Mouse (Mus musculus) lung, postnatal 36 days (tissue): ENCODE results near the gene Pyroxd1.
"Not testable (repeated sequence)": the region's sequence is repeated elsewhere in the genome, so short reads cannot be mapped to it uniquely, and the experiment has no call there.

Source experiments
- DNase-seq: peaks from one replicate; pipeline ENCODE4 v3.0.0; 2022; ENCODE audit warnings: mixed read lengths

The Pyroxd1 gene

DNA sequence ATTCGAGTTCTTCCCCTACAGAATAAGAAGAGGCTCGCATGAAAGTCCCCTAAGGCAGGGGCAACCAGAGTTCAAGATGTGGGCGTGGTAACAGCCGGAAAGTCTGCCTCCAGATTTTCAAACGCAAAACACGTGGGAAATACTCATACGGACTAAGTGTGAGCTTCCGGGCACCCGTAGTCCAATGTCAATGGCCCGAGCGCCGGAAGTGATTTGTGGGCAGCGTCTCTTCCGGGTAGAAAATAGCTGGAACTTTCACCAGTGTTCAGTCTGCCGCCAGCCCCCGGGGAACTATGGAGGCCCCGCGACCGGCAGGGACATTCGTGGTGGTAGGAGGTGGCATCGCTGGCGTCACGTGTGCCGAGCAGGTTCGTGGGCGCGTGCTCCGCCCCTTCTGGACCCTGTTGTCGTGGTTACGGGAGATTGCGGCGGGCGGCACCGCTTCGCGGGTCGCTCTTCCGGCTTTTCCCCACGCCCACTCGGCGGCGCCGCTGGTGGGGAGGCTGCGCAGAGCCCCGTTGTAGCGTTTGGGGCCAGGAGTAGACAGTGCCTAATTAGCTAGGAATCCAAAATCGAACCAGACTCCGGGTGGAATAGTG, at the start of gene Pyroxd1:
Gene Pyroxd1, plus strand, starts transcription at position 215 of the 599 bp plus-strand sequence.
- DNase-seq: peak; percentile 92

DNA sequence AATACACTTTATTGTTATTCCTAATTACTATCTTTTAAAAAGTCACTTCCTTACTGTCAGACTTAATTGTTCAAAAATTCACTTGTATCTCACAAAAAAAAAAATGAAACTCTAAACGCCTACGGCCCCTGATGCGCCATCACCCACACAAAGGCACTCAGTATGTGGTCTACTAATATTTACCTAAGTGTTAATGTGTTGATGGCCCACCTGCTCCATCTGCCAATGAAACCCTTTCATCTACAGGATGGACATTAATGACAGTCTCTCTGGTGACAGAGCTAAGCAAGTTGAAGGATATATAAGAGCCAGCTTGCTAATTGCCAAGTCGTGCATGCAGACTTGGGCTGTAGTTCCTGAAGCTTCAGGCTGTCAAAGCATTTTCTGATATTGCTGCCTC, 47.4 kb upstream of the Pyroxd1 start, which contains the start of gene Iapp:
Gene Iapp, plus strand, starts transcription at position 326 of the 400 bp plus-strand sequence.
- DNase-seq: no peak

DNA sequence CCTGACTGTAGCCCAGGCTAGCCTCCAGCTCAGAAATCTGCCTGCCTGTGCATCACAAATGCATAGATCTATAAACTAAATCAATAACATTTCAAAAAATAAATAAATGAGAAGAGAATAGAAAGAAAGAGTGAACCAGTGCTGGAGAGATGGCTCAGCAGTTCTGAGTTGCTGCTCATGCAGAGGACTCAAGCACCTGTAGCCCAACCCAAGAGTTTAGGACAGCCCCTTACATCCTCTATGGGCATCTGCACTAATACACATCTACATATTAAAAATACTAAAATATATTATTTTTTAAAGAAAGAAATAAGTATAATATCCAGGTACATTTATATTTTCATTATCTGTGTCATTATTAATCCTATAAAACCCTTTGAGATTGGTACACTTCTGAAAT, 40.4 kb upstream of the Pyroxd1 start:
- no peak for DNase-seq

DNA sequence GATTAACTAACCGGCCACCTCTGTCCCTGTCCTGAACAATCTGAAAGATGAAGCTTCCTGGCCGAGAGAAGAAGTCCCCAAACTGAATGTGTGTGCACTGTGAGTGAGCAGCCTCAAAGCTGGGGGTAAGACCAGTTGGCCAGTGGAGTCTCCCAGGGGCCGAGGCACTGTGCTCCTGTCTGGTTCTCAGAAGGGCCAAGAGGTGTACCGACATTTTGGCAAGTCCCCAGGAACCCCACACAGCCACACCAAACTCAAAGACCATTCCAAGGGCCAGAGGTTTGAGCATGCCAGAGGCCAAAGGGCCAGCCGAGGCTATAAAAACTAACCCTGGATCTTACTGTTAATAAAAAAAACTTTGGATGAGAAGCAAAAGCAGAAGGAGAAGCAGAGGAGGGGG, 31.2 kb upstream of the Pyroxd1 start:
- no peak for DNase-seq

DNA sequence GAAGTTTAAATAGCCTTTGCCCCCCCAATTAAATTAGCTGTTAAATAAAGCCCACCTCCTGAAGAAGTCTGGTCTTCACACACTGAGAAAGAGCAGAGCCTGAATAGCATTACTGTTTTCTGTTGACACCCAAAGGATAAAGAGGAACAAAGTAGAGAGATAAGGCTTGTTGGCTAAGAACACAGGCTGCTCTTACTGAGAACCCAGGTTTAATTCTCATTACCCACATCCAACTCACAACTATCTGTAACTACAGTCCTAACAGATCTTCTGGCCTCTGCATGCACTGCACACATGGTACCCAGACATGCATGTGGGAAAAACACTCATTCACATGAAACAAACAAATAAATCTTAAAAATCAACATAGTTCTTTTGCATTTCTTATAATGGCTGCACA, 28.3 kb upstream of the Pyroxd1 start:
- DNase-seq: no peak

DNA sequence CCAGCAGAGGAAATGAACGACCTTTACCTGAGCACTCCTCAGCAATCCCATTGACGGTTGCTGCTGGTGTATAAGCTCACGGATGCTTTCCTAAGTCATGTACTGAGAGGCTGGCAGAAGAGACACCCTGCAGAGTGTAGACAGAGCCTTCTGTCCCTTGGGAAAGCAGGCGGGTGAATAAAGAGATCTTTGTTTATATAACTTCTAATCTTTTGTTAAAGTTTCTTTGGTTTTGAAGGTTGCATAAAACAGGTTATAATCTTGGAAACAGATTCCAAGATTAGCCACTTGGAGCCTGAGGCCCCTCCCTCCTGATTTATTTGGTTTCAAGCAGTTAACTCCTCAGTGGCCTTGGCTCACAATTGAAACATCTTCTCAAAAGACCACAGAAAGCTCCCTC, 22.6 kb upstream of the Pyroxd1 start, which contains the start of gene Slco1a5:
Gene Slco1a5, minus strand, starts transcription at position 101 of the 400 bp plus-strand sequence.
- DNase-seq: no peak

DNA sequence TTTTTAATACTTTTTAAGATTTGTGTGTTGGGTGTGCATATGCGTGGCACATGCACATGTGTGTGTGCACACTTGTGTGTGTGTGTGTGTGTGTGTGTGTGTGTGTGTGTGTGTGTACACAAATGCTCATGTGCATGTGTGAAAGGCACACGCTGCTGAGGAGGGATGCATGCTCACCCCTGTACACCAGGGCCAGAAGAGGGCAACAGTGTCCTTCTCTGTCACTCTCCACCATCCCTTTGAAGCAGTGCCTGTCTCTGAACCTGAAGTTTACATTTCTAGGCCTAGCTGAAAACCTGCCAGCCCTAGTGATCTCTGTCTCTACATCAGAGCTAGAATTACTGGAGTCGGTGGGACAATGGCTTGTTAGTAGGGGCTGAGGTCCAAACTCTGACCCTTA, 18.9 kb upstream of the Pyroxd1 start:
- no peak for DNase-seq

DNA sequence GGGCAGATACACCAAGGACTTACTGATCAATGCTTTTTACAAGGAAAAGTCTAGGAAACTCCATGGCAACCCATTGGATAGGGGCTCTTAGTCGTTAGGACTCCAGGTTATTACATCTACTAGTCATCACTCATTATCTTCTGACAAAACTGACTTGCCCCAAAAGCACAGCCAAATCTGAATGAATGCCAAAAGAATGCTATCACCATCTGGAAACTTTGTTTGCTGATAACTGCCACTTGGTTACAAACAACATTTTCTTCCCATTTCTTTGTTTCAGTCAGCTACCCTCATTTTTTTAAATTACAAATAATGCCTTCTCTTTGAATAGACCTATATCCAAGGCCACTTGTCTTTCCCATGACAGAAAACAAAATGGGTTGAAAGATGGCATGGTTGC, 16.3 kb upstream of the Pyroxd1 start:
- no peak for DNase-seq

DNA sequence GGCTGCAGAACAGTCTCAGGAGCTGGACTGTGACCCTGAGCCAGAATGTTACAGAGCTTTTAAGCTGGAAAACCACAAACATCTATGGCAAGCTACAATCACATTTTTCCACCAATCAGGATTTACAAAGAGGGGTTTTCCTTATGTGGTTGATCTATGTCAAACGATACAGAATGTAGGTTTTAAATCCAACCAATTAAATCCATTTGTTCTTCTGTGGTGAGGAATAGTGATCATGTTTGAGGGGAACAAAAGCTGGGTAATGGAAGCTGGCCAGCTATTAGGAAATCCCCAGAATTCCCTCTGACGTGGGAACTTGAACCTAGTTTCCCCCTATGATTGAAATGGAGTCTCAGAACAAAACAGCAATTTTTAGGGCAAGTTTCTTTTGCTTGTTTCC, 6.5 kb upstream of the Pyroxd1 start:
- DNase-seq: no peak

DNA sequence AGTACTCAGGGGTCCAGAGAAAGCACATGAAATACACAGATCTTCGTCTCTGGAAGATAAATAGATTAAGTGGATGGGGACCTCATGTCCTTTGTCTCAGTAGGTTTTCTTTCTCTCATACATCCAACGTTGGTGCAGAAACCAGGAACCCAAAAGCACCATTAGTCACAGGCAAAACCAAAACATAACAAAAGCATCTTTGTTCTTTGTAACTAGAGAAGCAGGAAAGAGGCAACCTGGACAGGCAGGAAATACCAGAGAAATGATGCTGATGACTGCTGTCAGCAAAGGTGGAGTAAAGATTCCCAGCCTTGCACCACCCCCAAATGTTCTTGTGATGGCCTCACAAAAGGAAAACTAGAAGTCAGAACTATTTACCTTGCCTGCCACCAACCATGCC, 5.9 kb upstream of the Pyroxd1 start:
- DNase-seq: no peak

DNA sequence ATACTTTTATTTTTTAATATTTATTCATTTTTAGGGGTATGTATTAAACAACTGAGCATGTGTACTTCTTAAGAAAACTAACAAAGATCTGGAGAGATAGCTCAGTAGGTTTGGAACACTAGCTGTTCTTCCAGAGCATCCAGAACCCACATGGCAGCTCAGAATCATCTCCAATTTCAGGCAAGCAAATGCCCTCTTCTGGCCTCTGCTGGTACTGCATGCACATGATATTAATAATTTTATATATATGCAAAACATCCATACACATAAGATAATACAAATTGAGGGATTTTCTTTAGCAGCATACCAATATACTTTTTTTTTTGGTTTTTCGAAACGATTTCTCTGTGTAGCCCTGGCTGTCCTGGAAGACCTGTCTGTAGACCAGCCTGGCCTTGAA, 1.9 kb upstream of the Pyroxd1 start:
- peak; percentile 76 for DNase-seq

DNA sequence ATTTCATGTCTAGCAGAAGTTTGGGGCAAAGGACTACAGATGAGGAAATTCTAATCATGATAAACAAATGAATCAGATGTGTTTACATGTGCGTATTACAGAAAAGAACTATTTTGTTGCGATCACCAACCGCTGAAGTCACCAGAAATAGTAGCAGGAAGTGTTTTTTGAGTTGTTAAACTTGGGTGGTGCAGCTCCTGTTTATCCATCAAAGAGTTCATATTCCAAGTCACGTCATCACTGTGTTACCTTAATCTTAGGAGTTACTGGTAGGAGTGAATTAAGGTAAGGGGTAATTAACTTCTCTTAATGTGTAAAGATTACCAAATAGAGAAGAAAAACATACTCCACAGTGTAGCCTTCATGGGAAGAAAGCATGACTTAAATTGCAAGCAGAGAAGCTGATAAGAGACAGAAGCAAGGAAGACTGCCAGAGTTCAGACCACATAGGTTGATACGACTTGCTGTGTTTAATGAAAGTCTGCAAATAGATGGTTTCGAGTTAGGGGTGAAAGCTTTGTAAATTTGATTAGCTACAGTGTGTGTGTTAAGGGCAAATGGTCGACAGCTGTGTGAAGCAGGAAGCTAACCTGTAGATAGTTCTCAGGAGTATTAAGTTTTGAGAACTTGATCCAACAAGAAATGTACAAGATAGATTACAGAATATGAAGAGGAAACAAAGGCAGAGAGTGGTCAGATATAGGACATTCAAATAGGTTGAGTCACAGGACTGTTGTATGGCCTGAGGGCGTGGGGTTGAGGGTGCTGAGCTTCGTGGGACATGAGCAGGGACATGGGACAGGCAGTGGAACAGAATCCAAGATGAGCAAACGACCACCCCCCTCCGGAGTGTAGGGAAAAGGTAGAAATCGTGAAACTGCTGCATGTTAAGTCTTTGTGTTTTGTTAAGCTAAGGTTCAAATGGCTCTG, 992 bp downstream of the Pyroxd1 start:
- DNase-seq: no peak

DNA sequence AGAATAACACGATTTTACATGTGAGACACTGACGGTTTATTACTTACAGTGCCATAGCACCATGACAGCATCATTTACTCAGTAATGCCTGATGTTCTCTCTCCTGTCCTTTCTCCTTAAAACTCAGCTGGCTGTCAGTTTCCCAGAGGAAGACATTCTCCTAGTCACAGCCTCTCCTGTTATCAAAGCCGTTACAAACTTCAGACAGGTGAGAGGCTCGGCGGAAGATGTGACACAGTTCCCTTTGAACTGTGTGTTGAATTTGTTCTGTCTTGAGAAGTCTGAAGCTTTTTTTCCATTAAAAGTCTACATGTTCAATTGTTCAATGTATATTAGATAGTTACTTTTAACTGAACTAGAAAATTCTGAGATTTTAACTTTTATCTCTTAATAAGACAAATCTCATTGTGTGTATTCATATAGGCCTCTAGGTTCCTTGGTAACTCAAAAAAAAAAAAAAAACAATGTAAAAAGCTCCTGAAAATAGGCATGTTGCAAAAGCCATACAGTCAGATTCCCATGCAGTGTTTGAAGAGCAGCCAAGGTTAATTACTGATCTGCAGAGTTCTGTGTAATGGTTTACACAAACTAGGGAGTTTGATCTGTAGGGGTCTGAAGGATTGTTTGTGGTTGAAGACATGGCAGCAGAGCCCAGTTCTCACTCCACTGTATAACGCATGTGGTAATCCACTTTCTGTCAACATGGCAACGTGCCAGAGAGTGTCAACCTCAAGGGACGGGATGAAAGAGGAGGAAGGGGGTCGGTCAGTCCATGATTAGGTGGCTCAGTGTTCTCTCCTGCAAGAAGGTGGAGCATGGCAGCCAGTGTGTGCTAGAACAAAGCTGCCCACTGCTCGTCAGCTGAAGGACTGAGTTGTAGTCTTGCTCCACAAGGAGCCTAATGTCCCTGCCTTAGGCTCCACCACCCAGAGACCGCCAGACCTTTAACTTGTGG, 2.3 kb downstream of the Pyroxd1 start:
- no peak for DNase-seq

DNA sequence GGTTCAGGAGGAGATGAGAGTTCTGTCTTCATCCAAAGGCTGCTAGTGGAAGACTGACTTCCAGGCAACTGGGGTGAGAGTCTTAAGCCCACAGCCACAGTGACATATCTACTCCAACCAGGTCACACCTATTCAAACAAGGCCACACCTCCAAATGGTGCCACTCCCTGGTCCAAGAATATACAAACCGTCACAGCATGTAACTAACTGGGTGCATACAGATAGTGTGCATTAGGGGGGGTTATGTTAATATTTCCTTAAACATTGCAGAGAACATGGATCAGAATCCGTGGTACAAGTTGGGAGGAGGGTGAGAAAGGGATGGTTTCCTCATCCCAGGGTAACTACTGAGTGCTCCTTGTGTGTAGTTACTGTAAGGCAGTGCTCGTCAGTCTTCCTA, 6.6 kb downstream of the Pyroxd1 start:
- DNase-seq: not testable (repeated sequence)

DNA sequence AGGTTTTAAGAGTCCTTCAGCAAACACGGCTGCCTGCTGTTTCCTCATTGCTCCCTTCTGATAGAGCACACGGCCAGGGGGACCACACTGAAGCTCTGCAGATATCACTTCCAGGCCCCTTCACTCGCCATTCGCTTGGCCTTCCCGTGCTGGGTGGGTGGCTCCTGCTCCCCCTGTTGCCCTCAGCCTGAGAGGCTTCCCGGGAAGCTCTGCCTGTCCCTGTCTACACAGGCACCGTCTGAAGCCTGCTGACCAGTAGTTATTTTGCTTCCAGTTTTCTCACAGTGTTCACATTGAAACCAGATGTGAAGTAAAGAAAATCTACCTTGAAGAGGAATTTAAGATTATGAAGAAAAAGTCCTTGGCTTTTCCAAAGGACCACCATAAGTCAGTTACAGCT, 11.7 kb downstream of the Pyroxd1 start:
- peak; percentile 9 for DNase-seq

DNA sequence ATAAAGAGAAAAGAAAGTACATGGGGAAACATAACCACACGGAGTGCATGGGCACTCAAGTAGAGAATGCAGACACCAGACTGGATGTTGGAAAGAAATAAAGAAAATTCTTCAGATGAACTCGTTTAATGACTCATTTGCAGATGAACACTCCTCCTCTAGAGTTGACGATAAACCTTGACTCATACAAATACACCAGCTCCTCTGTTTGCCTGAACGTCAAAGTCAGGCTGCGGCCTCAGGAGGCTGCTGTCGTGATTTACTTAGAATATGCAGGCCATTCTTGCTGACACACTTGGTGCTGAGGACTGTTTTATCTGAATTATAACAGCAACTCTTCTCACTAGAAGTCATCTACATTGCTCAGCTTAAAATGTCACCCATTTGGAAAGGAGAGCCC, 16.6 kb downstream of the Pyroxd1 start:
- no peak for DNase-seq

DNA sequence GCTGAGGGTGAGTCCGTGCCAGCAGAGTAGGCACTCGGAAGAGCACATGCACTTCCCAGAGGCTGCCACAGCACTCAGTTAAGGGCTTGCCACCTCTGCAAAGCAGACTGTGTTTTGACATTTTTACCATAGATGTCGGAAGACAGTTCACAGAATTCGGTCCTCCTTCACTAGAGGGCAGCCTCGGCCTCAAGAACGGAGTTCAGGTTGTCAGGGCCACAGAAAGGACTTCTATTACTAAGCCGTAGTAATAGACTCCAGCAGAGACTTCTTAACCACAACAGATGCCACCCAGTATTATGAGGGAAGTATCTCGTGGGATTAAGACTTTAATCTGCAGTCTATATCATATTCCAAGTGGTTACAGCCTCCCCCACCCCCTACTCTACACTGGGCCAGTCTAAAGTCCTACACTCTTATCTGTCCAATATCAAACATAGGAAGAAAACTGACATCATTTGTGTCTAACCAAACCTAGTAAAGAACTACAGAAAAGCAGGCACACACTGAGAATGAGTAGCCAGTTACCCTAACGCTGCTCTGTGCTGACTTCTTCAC, 17.6 kb downstream of the Pyroxd1 start:
- peak; percentile 40 for DNase-seq

DNA sequence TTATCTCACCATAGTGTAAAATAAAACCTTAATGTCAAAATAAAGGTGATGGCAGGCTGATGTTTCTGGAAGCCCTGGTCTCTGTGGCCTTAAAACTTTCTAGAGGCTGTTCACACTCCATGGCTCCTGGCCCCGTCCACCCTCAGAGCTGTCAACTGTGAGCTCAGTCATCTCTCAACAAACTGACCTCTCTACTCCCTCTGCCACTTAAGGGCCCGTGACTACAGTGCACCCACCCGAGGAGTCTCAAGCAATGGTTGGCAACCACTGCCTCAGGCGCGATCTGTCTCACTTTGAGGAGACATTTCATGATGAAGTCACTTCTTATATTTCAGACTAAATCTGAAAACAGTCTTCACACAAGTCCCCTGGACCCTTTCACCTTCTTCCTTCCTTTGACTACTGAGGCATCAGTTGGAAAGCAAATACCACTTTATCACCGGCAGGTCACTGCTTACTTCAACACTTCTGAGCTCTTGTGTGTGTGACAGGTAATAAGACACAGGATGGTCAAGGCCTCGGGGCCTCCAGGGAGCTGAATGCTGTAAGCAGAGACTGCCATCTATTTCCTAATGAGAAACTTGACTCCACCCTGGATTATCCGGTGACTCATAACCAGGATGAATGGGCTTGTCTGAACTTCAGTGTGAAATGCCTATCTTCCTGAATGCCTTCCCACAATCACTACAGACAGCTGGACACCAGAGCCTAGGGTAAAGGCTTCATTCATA, 20.5 kb downstream of the Pyroxd1 start:
- no peak for DNase-seq

DNA sequence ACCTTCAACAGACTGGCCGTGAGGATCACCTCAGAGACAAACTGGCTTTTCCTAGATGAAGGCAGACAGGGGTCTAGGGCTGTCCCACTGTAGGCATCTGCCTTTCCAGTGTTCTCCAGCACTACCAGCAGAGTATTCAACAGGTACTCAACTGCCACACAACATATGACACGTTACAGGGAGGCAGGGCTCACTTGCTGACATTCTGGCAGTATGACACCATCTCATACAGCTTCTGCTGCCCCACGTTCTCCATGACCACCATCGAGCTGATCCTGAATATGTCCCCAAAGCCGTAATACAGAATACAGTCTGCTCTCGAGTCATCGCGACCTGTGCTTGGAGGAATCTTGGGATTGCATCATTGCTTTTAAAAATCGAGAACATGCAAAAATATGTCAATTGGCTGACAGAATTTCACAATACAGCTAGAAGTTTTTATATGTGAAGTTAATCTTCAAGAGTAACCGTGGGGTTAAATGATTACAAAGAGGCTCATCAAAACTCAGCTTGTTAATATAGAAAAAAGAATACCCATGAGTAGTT, 21.1 kb downstream of the Pyroxd1 start:
- no peak for DNase-seq

DNA sequence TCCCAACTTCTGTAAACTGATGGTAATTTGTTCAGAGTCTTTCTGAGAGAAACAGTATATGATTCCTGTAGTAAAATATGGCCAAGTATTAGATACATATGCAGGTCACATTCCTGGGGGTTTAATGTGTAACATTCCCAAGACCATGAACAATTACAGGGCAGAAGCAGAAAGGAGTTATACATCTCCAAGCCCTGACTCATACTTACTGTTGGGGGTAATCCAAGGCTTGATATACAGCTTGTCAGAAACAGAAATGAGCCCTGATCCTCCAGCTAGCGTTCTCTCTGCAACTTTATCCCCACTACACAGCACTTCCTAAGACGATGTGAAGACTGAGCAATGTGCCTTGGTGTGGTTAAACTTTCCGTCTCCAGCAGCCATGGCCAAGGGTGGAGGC, 22.1 kb downstream of the Pyroxd1 start:
- no peak for DNase-seq

DNA sequence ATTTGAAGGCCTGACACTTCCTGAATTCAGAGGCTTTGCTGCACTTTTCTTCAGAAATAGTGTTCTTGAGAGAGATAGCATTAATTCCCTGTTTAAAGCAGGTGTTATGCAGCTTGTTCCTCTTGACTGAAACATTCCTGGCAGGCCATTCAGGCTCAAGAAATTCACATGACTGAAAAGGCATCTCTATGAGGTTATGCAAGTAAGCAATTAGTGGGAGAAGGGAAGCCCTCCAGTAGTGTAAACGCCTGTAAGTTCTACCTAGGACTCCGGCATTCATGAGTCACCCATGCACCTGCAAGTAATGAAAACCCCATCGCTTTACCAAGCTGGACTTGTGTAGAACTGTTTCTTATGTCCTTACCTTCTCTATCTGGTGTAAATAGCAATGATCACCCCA, 24.1 kb downstream of the Pyroxd1 start:
- peak; percentile 59 for DNase-seq

DNA sequence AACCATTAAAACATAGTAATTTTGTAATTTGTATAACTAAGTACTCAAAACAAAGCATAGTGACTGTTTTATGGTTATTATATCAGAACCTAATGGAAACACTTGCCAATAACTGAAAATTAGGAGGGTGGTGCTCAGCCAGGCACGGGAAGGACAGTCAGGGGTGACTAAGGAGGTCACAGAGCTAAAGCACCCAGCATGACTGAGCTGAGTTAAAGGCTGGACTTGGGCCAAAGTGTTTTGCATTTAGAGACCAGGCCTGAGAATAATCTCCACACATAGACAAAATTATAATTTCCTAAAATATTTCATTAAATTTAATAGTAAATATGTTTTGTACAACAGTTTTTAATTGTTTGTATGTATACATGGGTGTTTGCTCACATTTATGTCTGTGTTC, 31.6 kb downstream of the Pyroxd1 start:
- no peak for DNase-seq
